9 mouse cellular contexts compared by ENCODE assay signal in genomic region chr2:71919227-71919647, GRCm38 (mm10).
A peak's percentile ranks its signal among the peaks of the same experiment; 100 is the strongest.
DNase-seq lines count a peak whose midpoint lies in the region; ATAC-seq lines count a peak whose summit lies in the region.
"Had no signal": no experiment of that assay in that cellular context is flagged by ENCODE, and none has a peak within 500 bp of the region (broad histone marks: within the 10 kb centered on the region; RNA-seq: fewer than 3 reads in every experiment).

No protein-coding gene starts in this region.

- peak; percentile 62; the same call in 1 of the 2 replicates for ATAC-seq in frontal cortex, adult (ENCODE audit: low TSS enrichment)

- DNase-seq in frontal cortex, postnatal 14 days (ENCODE audit: low spot score in 2 of 2): no peak
- peak; percentile 11 for DNase-seq in urinary bladder, postnatal 14 days (ENCODE audit: low spot score)
- DNase-seq in urinary bladder, adult 18-20 months (ENCODE audit: low spot score in 2 of 2): no peak
- peak; percentile 7 for DNase-seq in embryo, embryonic 9.5 days (ENCODE audit: extremely low spot score)
- DNase-seq in yolk sac, embryonic 10.5 days (ENCODE audit: low spot score): peak; percentile 51
- DNase-seq in urinary bladder, postnatal 4 days (ENCODE audit: low spot score in 2 of 2): no peak
- DNase-seq in lung, postnatal 36 days: no peak
- DNase-seq: lung, postnatal 4 days had no signal

Comparison
In these comparisons a context has a peak if more than half of its experiments do, and no peak if none do; other contexts are left out.
1. DNase-seq: peak in urinary bladder, postnatal 14 days (single experiment), embryo, embryonic 9.5 days (single experiment) and yolk sac, embryonic 10.5 days (single experiment); none in frontal cortex, postnatal 14 days (0 of 2), urinary bladder, adult 18-20 months (0 of 2), urinary bladder, postnatal 4 days (0 of 2) and lung, postnatal 36 days (single experiment).